Mouse (Mus musculus) ES-Bruce4 (cell line): ENCODE data around the gene Ccdc62.

Source experiments
- CTCF ChIP-seq: IDR thresholded peaks from one replicate; pipeline ENCODE4 v1.8.1; 2011; ENCODE audit warnings: low read depth, low read length
- EP300 ChIP-seq: IDR thresholded peaks from 2 replicates; pipeline ENCODE4 v1.6.1; 2011; ENCODE audit warnings: low read depth, low read length; ENCODE audit not compliant: insufficient read depth

DNA sequence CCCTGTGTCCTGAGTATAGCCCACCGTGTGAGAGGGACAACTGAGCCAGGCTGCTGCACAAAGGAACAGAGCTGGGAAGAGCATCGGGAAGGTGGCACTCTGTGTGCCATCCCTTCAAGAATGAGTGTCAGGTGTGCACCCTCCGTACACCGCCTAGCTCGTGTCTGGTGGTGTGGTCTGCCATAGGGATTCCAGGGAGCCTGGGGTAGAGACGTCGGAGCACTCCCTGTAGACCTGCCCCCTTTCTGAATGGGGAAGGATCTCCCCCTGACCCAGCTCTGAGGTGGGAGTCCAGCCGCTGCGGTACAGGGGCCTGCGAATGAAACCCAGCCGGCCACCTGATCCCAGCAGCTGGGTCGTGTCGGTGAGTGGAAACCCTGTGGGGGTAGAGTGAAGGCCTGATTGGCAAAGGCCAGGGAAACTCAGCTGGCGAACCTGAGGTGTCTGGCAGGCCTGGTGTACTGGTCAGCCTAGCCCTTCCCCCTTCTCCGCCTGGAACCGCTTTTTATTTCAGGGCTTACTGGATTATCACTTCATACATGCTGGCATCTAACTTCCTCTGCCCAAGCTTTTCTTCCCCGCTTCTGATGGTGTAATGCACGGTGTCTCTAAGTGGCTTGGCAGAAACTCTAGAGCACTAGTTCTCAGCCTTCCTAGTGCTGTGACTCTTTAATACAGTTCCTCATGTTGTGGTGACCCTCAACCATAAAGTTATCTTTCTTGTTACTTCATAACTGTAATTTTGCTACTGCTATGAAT is 48.9 kb downstream of the Ccdc62 start:
- no peak for TF ChIP-seq CTCF
- TF ChIP-seq EP300 = no peak
